Mouse (Mus musculus) heart, postnatal 25 days (tissue): ENCODE measurements around the gene Eno3. TPM values are rescaled to one million over a fixed set of nuclear protein-coding genes. Genes with fewer than 3 reads are reported as not detected.

ENCODE experiments used
- DNase-seq: peaks from one replicate; pipeline ENCODE4 v3.0.0; 2022; ENCODE audit warnings: low spot score
- intact Hi-C: fragments of 180-260 bp; cut with DNase I; formaldehyde crosslinking; loops from one replicate; pipeline ENCODE4 v1.15.1; 2025
- total RNA-seq, 2 experiments: library from RNA; stranded (reverse); gene quantifications; 2 replicates each; pipeline ENCODE4 v1.2.3; 2021

Gene Eno3
- total RNA-seq, 2 experiments from 2014 or later = 2,028 to 2,111 TPM

- DNase-seq = no peak
- intact Hi-C loops = no loop called here
These were observed 13.5 kb downstream of the Eno3 start for GRCm38 (mm10) chr11:70670483-70670882.

- intact Hi-C loops = no loop called here
- DNase-seq = no peak
These were observed 14.5 kb downstream of the Eno3 start for GRCm38 (mm10) chr11:70671333-70672047.

GRCm38 (mm10) chr11:70674014-70674413, 17.0 kb downstream of the Eno3 start:
- DNase-seq = no peak
- intact Hi-C loops = no loop called here

- intact Hi-C loops = no loop called here
- no peak for DNase-seq
These were observed 17.5 kb downstream of the Eno3 start for GRCm38 (mm10) chr11:70674501-70674900.

DNA sequence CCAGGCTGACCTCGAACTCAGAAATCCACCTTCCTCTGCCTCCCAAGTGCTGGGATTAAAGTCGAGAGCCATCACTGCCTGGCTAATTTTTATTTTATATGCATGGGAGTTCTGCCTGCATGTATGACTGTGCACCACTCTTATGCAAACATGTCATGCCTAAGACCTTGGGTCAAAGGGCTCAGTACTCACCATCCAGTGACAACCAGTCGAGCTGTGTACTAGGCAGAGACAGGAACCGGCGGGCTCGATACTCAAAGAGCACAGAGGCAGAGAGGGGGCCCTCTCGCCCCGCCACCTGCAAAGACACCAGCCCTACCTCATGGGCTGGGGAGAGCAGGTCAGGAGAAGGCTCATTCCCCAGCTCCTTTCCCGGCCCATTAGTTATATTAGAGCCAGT, 21.1 kb downstream of the Eno3 start:
- intact Hi-C loops = no loop called here
- no peak for DNase-seq

- DNase-seq = no peak
- intact Hi-C loops = no loop called here
These were observed 21.6 kb downstream of the Eno3 start for GRCm38 (mm10) chr11:70678576-70678975.

GRCm38 (mm10) chr11:70679361-70679760, 22.4 kb downstream of the Eno3 start:
- DNase-seq = no peak
- intact Hi-C loops = no loop called here

GRCm38 (mm10) chr11:70679894-70680293, 22.9 kb downstream of the Eno3 start:
- intact Hi-C loops = no loop called here
- no peak for DNase-seq

GRCm38 (mm10) chr11:70681170-70681569, 24.2 kb downstream of the Eno3 start:
- no peak for DNase-seq
- intact Hi-C loops = no loop called here

DNA sequence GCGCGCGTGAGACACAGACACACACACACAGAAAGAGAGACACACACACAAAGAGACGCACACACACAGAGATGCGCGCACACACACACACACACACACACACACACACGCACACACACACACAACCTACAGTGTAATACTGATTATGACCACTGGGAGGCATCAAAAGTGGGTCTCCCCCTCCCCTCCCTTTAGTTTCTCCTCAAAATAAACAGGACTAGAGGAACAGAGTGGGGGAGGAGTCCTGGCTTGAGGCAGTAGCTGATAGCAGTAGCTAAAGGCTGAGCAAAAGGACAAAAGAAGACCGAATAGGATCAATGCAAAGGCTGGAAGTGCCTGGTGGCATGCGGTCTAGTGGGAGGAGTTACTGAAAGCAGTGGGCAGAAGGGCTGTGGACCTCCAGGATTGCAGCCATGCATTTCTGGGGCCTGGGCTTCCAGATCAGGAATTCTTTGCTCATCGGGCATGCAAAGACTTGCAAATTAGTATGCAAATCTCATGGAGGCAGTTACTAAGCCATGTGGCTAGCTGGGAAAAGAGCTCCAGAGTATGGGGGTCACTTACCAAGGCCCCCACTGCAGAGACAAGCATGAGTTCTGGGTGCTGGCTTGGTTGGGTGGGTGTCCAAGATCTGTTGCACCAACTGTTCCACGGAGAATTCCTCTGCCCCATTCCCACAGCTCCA, 25.0 kb downstream of the Eno3 start:
- DNase-seq = no peak

GRCm38 (mm10) chr11:70683640-70684039, 26.6 kb downstream of the Eno3 start:
- no peak for DNase-seq
- intact Hi-C loops = no loop called here

More for the DNA sequence above, 25.0 kb downstream of the Eno3 start:
- intact Hi-C loops = loop anchor here (1.0 kb wide), 1 partner anchor 37 kb away; no protein-coding TSS in a partner anchor

DNA sequence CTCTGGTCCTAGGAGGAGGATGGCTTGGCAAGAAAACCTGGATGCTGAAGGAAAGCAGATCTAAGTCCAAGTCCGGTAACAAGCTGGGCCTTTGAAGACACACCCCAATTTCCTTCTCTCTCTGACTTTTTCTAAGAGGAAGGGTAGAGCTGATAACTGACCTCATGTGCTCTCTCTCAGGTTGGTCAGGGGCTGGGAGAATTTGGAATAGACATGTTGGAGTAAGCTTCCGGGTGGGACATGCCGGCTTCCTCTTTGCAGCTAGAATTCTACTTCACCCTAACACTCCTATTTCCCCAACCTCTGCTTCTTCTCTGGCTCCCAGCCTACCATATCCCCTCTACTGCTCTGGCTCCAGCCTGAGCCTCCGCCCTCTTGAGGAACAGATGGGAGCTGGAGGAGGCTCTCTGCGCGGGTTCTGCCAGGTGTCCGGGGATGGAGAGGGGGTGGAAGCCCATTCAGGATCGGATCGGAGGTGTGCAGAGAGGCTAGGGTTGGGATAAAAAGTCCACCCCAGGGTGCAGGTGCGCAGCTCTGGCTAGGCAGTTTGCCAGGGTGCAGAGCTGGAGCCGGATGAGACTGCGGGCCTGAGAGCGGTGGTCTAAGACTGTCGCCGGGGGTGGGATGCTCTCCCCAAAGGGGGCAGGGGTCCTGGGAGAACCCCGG, 30.0 kb downstream of the Eno3 start:
- intact Hi-C loops = loop anchor here (5.0 kb wide), 1 partner anchor 70 kb away; no protein-coding TSS in a partner anchor
- DNase-seq = no peak

- DNase-seq = peak; percentile 88
- intact Hi-C loops = loop anchor here (5.0 kb wide), 1 partner anchor 70 kb away; no protein-coding TSS in a partner anchor
These were observed 30.7 kb downstream of the Eno3 start, which contains the start of gene Camta2 for GRCm38 (mm10) chr11:70687601-70688199. Gene Camta2 (minus strand): TSS chr11:70688105.

GRCm38 (mm10) chr11:70688372-70688771, 31.4 kb downstream of the Eno3 start:
- intact Hi-C loops = loop anchor here (5.0 kb wide), 1 partner anchor 69 kb away; no protein-coding TSS in a partner anchor
- no peak for DNase-seq

GRCm38 (mm10) chr11:70689578-70689977, 32.6 kb downstream of the Eno3 start:
- DNase-seq = no peak
- intact Hi-C loops = loop anchor here (5.0 kb wide), 1 partner anchor 68 kb away; no protein-coding TSS in a partner anchor

DNA sequence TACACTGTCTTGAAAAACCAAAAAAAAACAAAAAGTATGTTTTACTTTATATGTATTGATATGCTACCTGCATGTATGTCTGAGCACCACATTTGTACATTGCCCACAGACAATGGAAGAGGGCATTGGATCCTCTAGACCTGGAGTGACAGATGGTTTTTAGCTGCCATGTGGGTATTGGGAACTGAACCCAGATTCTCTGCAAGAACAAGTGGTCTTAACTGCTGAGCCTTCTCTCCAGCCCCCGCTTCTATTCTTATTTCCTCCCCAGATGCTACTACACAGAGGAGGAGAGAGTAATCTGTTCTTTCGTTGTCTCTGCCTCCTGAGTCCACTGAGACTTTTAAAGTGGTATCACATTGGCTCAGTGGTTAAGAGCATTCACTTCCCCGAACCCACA, 36.5 kb downstream of the Eno3 start:
- no peak for DNase-seq
- intact Hi-C loops = no loop called here

GRCm38 (mm10) chr11:70697376-70697775, 40.4 kb downstream of the Eno3 start:
- intact Hi-C loops = no loop called here
- no peak for DNase-seq

DNA sequence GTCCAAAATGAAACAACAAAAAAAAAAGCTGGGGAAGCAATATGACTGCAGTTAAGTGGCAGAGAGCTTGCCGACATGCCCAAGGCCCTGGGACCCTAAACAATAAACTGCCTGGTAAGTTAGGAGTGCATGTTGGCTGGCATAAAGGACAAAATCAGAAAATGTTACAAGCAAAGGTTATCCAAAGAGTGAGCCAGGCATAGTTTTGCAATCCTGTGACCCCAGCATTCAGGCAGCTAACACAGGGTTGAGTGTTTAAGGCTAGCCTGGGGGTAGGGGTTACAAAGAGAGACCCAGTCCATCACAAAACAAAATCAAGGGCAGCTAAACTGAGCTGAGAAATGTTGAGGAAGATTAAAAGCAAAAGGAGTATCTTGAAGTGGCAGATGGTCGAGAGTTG, 42.0 kb downstream of the Eno3 start:
- intact Hi-C loops = no loop called here
- no peak for DNase-seq

- intact Hi-C loops = no loop called here
- peak; percentile 93 for DNase-seq
These were observed 42.9 kb downstream of the Eno3 start, which contains the start of the genes Inca1 and Kif1c for GRCm38 (mm10) chr11:70699722-70700556. Gene Inca1 (minus strand): TSS chr11:70700155. Gene Kif1c (plus strand): TSS chr11:70700548.
